8 mouse cellular contexts compared by ENCODE assay signal in genomic region chr15:96476359-96476758, GRCm38 (mm10). TPM values are rescaled to one million over a fixed set of nuclear protein-coding genes. Genes with fewer than 3 reads are reported as not detected.
A peak's percentile ranks its signal among the peaks of the same experiment; 100 is the strongest.
DNase-seq lines count a peak whose midpoint lies in the region; ATAC-seq and TF ChIP-seq lines count a peak whose summit lies in the region.

No protein-coding gene starts in this region.

- no peak overlapping the region for H3K27ac ChIP-seq in limb, embryonic 14.5 days (replicated peaks; ENCODE audit: low read depth, low read length)
- no peak overlapping the region for H3K27ac ChIP-seq in stomach, embryonic 16.5 days (ENCODE audit: low read length)

- peak; percentile 81 for DNase-seq in 416B (ENCODE audit: low read depth)
- DNase-seq in adrenal gland, adult (ENCODE audit: inconsistent age in 2 of 2, low spot score in 1 of 2): peak; percentile 86 to 97
- DNase-seq in embryo, embryonic 10 days (ENCODE audit: low spot score): peak; percentile 89
- peak; percentile 89 to 90 for DNase-seq in gastrocnemius, postnatal 4 days (ENCODE audit: low spot score in 2 of 2)
- peak; percentile 69 to 93 for DNase-seq in kidney, adult 8-10 months
- peak; percentile 66 for DNase-seq in limb, embryonic 14.5 days (ENCODE audit: low spot score)
- peak; percentile 85 for DNase-seq in naive thymus-derived CD4-positive, alpha-beta T cell, adult 2 months (ENCODE audit: low read depth)

- no peaks in the 10 kb centered on the region for H3K9me3 ChIP-seq in limb, embryonic 14.5 days (ENCODE audit: control insufficient read depth, low read length)
- H3K9me3 ChIP-seq in stomach, embryonic 16.5 days (replicated peaks; ENCODE audit: control insufficient read depth, low read length): no peaks in the 10 kb centered on the region

- H3K27me3 ChIP-seq in limb, embryonic 14.5 days (ENCODE audit: control insufficient read depth, insufficient read depth, low read length): no peaks in the 10 kb centered on the region
- no peaks in the 10 kb centered on the region for H3K27me3 ChIP-seq in stomach, embryonic 16.5 days (ENCODE audit: control insufficient read depth, insufficient read depth, low read length)

- H3K36me3 ChIP-seq in limb, embryonic 14.5 days (ENCODE audit: control insufficient read depth, insufficient read depth, low read length): no peaks in the 10 kb centered on the region
- no peaks in the 10 kb centered on the region for H3K36me3 ChIP-seq in stomach, embryonic 16.5 days (ENCODE audit: control insufficient read depth, insufficient read depth, low read length)

- no peak overlapping the region for H3K4me3 ChIP-seq in limb, embryonic 14.5 days (replicated peaks; ENCODE audit: low read length)
- H3K4me3 ChIP-seq in stomach, embryonic 16.5 days (replicated peaks; ENCODE audit: low read length): no peak overlapping the region

- no peak overlapping the region for H3K9ac ChIP-seq in limb, embryonic 14.5 days (ENCODE audit: low read depth, low read length, severe bottlenecking)
- H3K9ac ChIP-seq in stomach, embryonic 16.5 days (ENCODE audit: low read length): no peak overlapping the region

- peak; percentile 44; the same call in 1 of the 2 replicates for ATAC-seq in limb, embryonic 14.5 days (ENCODE audit: low FRiP score, low read depth)
- peak; percentile 63; the same call in 1 of the 2 replicates for ATAC-seq in stomach, embryonic 16.5 days (ENCODE audit: insufficient read depth, low FRiP score)

- H3K4me2 ChIP-seq in limb, embryonic 14.5 days (replicated peaks; ENCODE audit: low read depth, low read length, severe bottlenecking): no peak overlapping the region
- no peak overlapping the region for H3K4me2 ChIP-seq in stomach, embryonic 16.5 days (ENCODE audit: low read depth, low read length)

- TF ChIP-seq POLR2A in limb, embryonic 14.5 days (IDR thresholded peaks at IDR 0.05; ENCODE audit: borderline replicate concordance, extremely low read depth, insufficient read depth, insufficient read length): no peak

- WGBS in limb, embryonic 14.5 days: 9% methylated on average over 7 of the region's 7 CpGs
- WGBS in stomach, embryonic 16.5 days: 8% methylated on average over 7 of the region's 7 CpGs

- H3K4me1 ChIP-seq in limb, embryonic 14.5 days (ENCODE audit: control insufficient read depth, insufficient read depth, low read length): no peaks in the 10 kb centered on the region
- H3K4me1 ChIP-seq in stomach, embryonic 16.5 days (ENCODE audit: control insufficient read depth, insufficient read depth, low read length): no peaks in the 10 kb centered on the region

RNA-seq across cellular contexts. Expression of gene Scaf11, which starts 15.7 kb away (rescaled TPM):
- total RNA-seq in gastrocnemius, postnatal 4 days (2021): 10 to 100 TPM; 60.6 to 69.7 TPM
- polyA plus RNA-seq in limb, embryonic 14.5 days (2012; rRNA removed): 46.3 and 51.4 TPM in 2 replicates
- 93.7 and 104 TPM in 2 replicates for polyA plus RNA-seq in limb, embryonic 14.5 days (2014; fragmentation: Nextera tagmentation; extraction: Ambion mirVana)
- polyA plus RNA-seq in stomach, embryonic 16.5 days (2015; fragmentation: Nextera tagmentation; extraction: Ambion mirVana): 70.1 and 73.0 TPM in 2 replicates
